Mouse (Mus musculus) E14TG2a.4 (cell line): ENCODE data around the gene Kynu.

Experiments
- CTCF ChIP-seq: conservative IDR thresholded peaks from 2 replicates; pipeline ENCODE4 v1.5.1; 2014; ENCODE audit warnings: low read length
- NANOG ChIP-seq: IDR thresholded peaks from 2 replicates; pipeline ENCODE4 v1.6.1; 2014; ENCODE audit warnings: borderline replicate concordance, low read length, mixed read lengths

DNA sequence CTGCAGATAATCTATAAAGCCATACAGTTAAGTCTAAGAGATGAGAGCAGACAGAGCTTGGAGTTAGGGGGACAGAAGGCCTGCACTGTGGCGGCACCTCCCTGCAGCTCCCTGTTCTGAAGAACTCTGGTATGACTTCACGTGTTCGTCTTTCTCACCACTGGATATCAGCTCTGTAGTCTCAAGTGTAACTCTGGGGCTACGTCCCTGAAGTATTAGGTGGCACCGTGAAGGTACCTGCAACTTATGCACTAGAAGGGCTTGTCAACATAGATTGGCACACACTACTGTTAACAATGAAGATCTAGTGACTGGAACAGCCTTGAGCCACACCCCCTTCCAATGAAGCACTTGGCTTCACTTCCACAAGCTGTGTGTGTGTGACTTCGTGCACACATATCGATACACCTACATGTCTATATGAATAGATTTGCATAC is 168.0 kb downstream of the Kynu start:
- TF ChIP-seq CTCF, result no peak
- no peak for TF ChIP-seq NANOG
